Mouse (Mus musculus) ovary, postnatal 10 days (tissue): ENCODE data around the gene Rps19.
"Not testable (repeated sequence)": the region's sequence is repeated elsewhere in the genome, so short reads cannot be mapped to it uniquely, and the experiment has no call there.

ENCODE experiments used
- DNase-seq: peaks from one replicate; pipeline ENCODE4 v3.0.0; 2022; ENCODE audit warnings: low spot score

Rps19 gene

DNA sequence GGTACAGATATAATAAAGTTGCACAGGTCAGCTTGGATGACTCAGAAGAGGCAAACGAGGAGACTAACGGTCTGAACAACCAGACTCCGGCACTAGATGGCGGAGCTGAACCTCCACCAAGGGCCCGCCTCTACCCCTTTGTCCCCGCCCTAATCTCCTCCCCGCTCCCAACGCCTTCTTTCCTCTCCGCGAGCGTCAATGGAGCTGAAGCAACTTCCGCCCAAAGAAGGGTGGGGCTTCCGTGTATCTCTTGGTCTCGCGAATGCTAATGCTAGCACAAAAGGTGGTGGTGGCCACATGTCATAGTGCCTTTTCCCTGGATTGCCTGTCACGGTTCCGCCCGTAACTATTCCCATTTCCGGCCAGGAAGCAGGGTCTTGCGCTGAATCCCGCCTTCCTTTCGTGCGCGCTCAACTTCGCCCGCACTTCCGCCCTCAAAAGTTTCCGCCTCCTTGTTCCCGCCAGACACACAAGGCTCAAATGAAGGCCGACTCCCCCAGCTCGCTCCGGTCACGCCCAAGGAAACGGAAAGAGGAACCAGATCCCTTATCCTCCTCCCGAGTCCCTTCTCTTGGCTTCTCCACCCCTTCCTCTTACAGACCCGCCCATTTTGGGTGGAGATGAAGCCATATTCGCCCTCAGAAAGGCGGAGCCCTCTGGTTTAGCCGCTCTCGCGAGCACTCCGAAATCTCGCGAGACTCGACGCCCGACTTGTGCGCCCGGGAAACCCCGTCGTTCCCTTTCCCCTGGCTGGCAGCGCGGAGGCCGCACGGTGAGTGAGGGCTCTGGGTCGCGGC is at the start of gene Rps19:
Gene Rps19 (plus strand): TSS at position 476 of the 797 bp plus-strand sequence.
- peak; percentile 94 for DNase-seq

DNA sequence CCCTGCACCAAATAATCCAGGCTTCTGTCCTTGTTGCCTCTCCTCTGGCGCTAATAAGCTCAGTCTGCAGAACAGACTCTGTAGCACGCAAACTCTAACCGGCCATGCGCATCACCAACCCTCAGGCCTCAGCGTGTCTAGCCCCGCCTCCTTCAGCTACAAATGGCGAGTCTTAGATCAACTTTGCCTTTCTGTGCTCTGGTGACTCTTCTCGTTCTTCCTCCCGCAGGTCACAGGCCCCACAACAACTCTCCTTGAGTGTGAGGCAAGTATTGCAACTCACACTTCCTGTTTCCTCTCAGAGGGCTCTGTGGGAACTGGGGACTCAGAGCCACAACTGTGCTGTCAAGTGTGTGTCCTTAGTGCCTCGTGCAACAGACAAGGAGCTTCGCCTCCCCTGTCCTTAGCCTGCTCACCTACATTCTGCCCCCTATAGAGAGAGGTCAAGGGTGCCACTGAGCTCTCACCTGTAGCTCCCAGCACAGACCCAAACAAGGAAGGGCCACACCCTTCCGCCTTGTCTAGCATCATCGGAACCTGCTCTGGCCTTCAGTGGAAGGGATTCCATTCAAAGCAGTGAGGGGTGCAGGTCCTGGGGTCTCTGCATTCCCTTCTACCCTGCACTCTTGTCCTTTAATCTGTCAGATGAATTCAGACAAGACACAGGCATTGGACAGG is 45.3 kb upstream of the Rps19 start:
- not testable (repeated sequence) for DNase-seq

DNA sequence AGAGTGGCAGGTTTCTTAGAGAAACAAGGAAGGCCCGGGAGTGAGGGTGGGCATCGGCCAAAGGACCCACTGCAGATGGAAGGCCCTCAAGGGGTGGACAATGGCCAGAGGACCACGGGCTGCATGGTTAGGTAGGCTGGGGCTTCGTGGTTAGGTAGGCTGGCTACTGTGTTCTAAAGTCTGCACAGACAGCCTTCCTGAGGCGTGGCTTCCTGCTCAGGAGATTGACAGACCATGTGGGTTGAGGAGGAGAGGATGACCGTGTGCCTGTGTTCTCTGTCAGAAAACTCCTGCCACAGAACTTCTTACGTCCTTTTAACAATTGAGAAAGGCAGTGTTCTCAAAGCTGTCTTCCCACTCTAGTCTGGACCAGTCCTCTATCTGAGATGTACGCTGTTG is 44.8 kb upstream of the Rps19 start:
- no peak for DNase-seq

DNA sequence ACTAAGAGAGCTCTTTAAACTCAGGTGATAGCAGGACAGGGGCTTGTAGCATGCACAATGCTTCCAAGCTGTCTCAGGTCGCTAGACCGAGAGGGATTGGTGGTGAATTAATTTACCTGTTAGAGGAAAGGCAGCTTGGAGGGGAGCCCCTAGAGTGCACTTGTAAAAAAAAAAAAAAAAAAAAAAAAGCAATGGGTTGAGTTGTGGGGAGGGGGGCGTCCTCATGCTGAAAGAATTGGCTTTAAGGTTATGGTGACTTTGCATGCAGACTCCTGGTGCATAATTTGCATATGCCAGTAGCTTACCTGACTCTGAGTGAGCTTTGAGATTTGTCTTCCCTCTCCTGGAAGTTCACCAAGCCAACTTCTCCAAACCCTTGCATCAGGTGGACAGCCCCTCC is 43.8 kb upstream of the Rps19 start:
- no peak for DNase-seq

DNA sequence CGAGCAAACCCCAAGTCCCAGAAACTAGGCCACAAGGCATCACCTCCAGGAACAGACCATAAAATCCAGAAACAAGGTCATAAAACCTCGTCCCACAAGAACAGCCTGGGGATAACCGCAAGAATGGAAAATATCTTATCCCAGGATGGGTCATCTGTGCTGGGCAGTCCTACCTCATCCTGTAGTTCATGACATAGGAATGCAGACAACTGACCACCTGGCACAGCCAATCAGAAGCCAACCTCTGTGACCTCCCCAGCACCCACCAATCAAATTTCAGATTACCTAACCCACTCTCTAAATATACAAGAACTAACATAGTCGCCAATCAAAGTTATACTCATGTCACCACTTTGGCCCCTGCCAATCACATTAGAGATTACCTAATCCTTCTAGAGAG is 43.2 kb upstream of the Rps19 start:
- no peak for DNase-seq

DNA sequence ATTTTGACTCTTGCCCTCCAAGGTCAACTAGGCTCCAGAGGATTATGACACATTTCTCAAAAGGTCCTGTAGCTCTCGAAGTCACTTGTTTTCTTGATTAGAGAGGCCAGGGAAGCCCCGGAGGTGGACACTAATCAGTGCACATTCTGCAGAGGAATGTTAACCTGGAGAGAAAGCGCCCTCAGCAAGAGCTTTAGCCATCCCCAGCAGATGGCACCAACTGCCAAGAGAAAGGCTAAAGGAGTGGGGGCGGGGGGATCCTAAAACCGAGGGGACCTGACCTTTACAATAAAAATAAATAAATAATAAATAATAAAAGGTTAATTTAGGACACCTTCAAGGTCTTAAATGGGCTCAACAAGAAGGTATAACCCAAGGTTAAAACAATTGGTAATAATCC is 40.0 kb upstream of the Rps19 start:
- DNase-seq, result no peak

DNA sequence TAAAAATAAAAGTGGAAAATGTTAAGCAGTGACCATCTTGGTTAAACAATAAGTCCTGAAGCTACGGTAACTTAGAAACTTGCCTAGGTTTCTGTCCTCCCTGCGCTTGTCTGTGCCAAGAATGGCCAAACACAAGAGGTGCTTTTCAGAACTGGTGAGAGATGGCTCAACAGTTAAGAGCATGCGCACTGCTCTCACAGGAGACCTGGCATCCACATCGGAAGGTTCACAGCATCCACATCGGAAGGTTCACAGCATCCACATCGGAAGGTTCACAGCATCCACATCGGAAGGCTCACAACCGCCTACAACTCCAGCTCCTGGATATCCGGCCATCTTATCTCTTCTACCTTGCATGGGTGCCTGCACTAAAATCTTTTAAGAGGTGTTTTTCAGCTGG is 39.0 kb upstream of the Rps19 start:
- DNase-seq, result no peak

DNA sequence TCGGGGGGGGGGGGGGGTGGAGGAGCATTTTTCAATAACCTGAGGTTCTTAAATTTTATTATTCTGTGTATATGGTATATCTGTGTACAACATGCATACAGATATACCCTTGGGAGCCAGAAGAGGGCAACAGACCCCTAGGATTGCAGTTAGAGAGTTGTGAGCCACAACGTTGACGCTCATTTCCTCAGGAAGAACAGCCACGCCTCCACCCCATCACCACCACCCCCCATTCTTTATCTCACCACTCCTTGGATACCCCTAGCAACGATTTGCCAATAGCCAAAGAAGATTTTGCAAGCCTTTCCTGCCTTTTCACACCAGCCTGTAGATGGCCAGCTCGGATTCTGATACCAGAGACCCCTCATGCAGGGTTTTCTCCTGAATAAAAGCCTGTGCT is 38.5 kb upstream of the Rps19 start:
- DNase-seq, result no peak

DNA sequence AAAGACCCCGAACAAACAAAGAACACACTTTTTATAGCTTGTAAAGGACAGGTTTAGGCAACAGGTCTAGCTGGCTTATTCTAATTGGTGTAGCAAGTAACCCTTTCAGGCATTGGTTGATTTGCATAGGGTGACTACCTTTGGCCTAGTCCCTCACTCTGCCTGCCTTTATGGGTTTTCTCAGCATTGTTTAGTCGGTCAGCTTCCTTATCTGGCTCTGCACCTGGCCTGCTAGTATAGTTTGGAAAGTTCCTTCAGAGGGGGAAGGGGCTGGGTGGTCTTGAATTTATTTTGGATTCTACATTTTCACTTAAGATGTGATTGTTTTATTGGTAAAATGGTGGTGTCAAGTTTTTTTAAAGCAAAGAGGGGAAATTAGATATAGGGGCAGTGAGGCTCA is 37.6 kb upstream of the Rps19 start:
- not testable (repeated sequence) for DNase-seq

DNA sequence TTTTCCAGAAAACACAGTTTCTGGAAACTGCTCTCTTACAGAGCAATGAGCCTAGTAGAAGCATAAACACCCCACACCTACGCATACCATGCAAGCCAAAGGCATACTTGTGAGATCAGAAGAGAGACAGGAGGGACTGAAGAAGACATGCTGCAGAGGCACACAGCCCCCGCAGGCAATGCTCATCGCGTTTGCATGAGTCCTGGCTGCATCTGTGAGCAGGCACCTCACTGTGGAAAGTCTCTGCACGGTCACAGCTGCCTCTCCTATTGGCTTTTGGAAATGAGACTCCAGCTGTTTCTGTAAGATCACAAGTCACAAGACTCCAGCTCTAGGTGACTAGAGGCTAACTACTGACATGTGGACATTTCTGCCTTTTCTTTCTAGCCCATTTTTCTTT is 34.0 kb upstream of the Rps19 start:
- DNase-seq, result no peak

DNA sequence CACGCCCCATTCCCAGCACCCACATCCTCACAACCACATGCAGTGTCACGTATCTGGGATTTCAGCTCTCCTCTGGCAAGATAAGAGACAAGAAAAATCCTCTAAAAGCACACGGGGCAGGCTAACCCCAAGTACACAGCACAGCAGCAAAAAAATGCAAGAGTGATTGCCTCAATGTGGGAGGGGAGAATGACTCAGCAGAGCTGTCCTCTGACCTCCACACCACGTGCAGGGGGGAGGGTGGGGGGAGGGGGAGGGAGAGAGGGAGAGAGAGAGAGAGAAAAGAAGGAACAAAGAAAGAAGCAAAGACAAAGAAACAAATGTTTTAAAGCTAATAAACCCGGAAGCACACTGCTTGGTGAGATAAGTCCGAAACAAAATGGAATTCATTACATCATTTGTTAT is 33.3 kb upstream of the Rps19 start:
- no peak for DNase-seq

DNA sequence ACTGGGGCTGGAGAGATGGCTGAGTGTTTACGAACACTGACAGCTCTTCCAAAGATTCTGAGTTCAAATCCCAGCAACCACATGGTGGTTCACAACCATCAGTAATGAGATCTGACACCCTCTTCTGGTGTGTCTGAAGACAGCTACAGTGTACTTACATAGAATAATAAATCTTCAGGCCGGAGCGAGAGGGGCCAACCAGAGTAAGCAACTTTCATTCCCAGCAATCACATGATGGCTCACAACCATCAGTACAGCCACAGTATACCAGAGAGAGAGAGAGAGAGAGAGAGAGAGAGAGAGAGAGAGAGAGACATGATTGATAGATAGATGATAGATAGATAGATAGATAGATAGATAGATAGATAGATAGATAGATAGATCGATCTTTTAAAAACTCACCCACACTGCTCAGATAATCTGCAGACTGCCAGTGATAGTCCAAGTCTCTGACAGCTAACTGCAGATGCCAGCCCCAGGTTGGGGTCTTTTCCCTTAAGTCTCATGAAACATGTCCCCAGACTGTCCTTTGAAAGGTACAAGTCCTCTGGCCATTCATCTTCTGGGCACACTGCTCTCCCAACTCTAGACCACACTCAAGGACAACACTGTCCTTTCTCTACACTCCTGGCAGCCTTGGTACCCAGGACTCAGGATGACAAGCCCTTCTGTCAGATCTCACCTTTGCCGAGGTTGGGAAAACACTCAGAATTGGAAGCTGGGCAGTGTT is 32.4 kb upstream of the Rps19 start:
- DNase-seq, result no peak

DNA sequence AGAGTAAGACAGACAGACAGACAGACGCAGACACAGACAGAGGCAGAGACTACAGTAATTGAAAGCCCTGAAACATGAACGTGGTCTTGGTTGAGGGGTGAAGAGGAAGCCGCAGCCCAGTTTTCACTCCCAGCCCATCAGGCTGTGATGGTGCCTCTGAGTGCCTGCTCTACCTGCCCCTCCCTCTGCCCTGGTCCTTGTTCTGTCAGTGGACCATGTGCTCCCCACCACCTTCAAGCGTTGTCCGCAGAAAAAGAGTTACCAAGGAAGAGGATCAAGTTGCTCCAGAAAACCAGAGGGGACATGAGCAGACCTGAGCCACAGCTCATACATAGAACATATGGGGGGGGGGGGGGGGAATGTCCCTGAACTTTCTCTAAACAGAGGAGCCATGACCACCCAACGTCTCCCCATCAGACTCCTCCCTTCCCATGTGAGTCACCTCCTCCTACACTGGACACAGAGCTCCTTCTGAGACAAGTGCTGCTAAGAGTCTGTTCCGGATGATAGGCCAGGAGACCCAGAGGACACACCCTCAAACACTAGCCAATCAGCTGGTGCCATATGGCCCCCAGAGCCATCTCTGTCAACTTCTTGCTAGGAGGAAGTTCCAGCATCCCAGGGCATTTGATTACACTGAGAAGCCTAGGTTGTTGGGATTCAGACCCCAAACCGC is 31.5 kb upstream of the Rps19 start:
- no peak for DNase-seq

DNA sequence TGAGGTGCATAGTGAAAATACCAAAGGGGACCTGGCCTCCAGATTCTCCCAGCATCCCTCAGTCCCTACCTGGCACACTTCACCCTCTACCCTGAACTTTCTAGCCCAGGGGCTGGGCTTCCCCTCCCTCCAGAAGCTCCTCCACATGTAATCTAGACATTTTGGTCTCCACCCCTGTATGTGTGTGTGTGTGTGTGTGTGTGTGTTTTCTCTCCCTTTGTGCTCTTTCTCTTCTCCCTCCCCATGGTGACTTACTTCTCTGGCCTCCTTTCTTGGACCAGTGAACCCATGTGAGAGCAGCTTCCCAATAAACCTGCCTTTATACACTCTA is 31.0 kb upstream of the Rps19 start:
- no peak for DNase-seq

DNA sequence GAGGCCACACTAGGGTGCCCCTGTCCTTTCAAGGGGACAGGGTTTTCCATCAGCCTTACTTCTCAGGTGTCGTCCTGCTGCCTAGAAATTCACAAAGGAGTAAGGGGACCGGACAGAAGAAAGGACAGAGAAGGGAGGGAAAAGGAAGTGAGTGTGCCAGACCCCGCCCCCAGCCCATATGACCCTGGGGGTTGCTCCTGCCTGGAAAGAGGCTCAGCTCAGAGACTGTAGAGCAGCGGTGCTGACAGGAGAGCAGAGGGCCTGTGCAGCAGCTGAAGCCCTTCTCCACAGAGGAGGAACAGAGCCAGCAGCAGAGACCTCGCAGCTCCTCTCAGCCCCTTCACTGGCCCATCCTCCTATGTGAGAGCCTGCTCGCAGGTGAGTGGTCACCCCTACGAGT is 30.5 kb upstream of the Rps19 start:
- no peak for DNase-seq

DNA sequence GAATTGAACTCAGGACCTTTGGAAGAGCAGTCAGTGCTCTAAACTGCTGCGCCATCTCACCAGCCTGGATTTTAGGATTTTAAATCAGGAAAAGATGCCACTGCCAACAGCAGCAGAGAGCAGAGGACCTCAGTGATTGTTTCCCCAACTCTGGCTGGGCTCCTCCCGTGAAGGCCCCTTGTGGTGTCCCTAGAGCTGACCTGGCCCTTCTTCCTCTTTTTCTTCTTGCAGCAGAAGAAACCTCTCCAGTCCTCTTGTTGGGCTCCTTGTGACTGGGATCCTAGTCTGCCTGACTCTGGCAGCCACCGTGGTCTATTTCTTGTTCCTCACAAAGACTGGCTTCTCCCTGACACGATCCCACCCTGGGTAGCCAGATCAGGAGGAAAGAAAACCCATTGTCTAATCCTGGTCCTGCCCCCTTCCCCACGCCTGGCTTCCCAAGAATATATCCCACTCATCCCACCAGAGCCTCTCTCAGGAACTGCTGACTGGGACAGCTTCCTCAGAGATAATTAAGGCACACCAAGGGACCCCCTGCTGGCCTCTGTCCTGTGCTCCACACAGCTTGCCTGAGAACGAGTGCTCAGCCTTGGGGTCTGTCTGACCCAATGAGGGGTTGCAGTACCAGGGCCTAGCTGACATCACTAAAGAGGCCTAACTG is 27.6 kb upstream of the Rps19 start:
- no peak for DNase-seq

DNA sequence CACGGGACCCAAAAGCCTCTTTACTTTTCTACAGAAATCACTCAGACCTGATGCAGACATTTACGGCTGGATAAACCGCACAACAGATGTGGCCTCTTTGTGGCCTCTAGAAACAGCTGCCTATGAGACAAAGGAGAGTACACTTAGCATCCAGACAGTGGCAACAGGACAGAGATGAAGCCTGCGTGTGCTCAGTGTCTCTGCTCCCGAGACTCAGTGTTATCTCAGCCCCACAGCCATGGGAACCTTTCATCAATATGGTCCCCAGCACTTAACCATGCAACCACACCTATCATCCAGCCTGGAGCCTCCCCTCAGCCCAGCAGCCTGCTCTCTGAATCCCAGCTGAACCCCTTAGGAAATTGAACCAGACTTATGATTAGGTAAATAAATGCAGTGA is 24.9 kb upstream of the Rps19 start:
- no peak for DNase-seq

DNA sequence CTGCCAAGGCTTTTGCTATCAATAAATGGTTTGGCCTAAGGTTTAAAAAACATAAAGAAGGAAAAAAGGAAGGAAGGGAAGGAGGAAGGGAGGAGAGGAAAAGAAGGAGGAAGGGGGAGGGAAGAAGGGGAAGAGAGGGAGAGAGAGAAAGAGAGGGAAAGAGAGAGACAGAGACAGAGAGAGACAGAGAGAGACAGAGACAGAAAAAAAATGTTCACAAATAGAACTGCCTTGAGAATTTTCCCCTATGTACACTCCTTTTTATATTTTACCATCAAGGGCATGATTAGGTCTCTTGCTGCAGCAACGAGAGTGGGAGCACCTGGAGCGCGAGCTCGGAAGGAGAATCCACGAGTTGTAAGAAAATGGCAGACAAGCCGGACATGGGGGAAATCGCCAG is 22.3 kb upstream of the Rps19 start, which contains the start of gene Gm9844:
Gene Gm9844 (plus strand): TSS at position 301 of the 400 bp plus-strand sequence.
- DNase-seq, result no peak

DNA sequence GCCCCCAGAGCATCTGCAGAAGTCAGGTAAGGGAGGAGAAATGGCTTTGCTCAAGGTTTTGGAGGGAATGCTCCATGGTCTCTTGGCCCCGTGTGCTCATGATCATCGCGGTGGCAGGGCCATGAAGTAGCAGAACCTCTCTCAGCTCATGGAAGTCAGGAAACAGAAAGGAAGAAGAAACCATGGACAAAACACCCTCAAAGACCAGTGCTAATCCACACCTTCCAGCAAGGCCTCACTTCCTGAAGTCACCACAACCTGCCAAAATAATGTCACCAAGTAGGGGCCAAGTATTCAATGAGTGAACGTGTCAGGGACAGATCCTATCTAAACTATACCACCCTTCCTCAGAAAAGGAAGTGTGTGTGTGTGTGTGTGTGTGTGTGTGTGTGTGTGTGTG is 21.3 kb upstream of the Rps19 start:
- no peak for DNase-seq

DNA sequence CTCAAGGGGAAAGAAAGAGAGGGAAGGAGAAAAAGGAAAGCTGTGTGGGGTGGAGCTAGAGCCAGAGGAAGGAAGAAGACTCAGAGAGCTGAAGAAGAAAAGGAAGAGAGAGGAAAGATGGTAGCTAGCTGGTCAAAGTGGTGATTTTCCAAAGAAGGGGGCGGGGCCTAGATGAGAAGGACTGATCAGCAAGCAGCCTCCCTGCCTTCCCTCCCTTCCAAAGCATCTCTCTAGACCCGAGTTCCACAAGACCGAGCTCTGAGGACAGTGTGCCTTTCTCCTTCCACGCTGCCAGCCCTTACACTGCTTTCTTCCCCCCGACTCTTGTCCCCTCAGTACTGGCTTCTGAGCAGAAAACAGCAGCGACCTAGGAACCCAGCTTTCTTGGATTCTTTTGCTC is 20.0 kb upstream of the Rps19 start:
- DNase-seq, result no peak

DNA sequence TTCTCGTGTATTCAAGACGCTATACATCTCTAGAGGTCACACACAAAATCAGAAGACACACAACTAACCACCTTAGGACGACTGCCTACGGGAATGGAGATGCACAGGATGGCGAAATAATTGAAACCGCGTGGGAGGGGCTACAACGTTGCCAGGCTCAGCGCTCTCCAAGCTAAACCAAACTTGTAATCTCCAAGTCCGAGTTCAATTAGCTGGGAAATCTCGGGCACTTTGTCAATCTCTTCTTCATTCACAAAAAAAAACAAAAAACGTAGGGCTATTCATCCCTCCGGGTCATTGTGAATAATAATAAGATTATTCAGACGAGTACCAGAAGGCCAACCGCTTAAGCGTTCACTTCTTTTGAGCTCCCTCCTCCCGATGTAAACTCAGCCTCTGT is 15.1 kb upstream of the Rps19 start:
- no peak for DNase-seq

DNA sequence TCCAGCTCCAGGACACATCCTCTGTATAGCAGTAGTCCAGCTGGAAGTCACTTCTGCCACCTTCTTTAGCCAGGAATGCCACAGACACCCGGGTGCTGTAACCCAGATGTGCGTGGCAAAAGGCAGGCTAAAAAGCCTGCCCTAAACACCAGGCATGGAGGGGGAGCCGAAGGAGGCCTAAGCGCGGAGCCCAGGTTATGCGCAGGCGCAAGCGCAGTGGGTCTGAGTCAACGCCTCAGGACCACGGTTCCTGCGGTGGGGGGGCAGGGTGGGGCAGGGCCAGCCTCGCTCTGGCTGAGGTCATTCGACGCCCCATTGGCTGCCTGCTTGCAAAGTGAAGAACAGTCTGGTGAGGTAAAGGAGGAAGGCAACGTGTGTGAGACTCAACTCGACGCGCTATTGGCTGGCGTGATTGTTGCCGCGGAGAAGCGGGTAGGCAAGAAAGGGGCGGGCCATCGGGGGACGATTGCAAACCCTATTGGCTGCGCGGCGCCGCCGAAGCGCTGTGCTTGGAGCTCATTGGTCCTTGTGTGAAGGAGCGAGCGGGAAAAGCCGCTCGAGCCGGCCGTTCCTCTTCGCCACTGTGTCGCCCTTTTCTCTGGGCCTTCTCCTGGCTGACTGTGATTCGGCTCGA is 14.5 kb upstream of the Rps19 start, which contains the start of the genes Lypd4 and Dmrtc2:
Gene Lypd4 (minus strand): TSS at position 410 of the 634 bp plus-strand sequence.
Gene Dmrtc2 (plus strand): TSS at position 526 of the 634 bp plus-strand sequence.
- DNase-seq, result no peak
